Mouse (Mus musculus) intestine, embryonic 16.5 days (tissue): ENCODE results near the gene Olfr750. TPM values are rescaled to one million over a fixed set of nuclear protein-coding genes. Genes with fewer than 3 reads are reported as not detected.

Source experiments
- ATAC-seq: fragments of 200-750 bp; cut with Nextera tagmentation; 2 replicates; pipeline ENCODE4 v1.8.0; 2017; ENCODE audit warnings: moderate TSS enrichment, moderate library complexity
- H3K27ac ChIP-seq: fragments of 300-500 bp; sonication (generic); 2 replicates; pipeline ENCODE4 v1.5.1; 2014; ENCODE audit warnings: mild to moderate bottlenecking, low read length
- H3K27me3 ChIP-seq: fragments of 300-500 bp; sonication (generic); replicated peaks from 2 replicates; pipeline ENCODE4 v1.6.1; 2014; ENCODE audit warnings: low read length, control low read depth, mixed read lengths; ENCODE audit not compliant: control insufficient read depth, insufficient read depth
- H3K36me3 ChIP-seq: fragments of 300-500 bp; sonication (generic); 2 replicates; pipeline ENCODE4 v1.6.1; 2014; ENCODE audit warnings: low read length, control low read depth; ENCODE audit not compliant: control insufficient read depth, insufficient read depth
- H3K4me1 ChIP-seq: fragments of 300-500 bp; sonication (generic); 2 replicates; pipeline ENCODE4 v1.6.1; 2014; ENCODE audit warnings: low read length, control low read depth, mixed read lengths; ENCODE audit not compliant: control insufficient read depth, insufficient read depth
- H3K4me2 ChIP-seq: fragments of 300-500 bp; sonication (generic); 2 replicates; pipeline ENCODE4 v1.6.1; 2014; ENCODE audit warnings: low read depth, low read length, control low read depth
- H3K4me3 ChIP-seq: fragments of 300-500 bp; sonication (generic); 2 replicates; pipeline ENCODE4 v1.5.1; 2014; ENCODE audit warnings: mild to moderate bottlenecking, low read length
- H3K9ac ChIP-seq: fragments of 300-500 bp; sonication (generic); 2 replicates; pipeline ENCODE4 v1.6.1; 2014; ENCODE audit warnings: low read depth, low read length
- H3K9me3 ChIP-seq: fragments of 300-500 bp; sonication (generic); 2 replicates; pipeline ENCODE4 v1.6.1; 2016; ENCODE audit warnings: low read length, control low read depth; ENCODE audit not compliant: control insufficient read depth
- WGBS: fragments of 180-500 bp; shearing (Covaris S2); extraction: QIAGEN DNeasy Blood & Tissue Kit; methylation state at CpG from one replicate; pipeline ENCODE4 v1.1.7; 2014; 5-methylcytosine and 5-hydroxymethylcytosine counted together
- polyA plus RNA-seq: library from polyadenylated mRNA; unstranded; fragments of >200 nt; fragmentation: Nextera tagmentation; extraction: Ambion mirVana; gene quantifications from 2 replicates; pipeline ENCODE4 v1.2.1, GENCODE M21; 2015

Olfr750 gene
- polyA plus RNA-seq, 1 experiment from 2014 or later: not detected

- Histone ChIP-seq H3K27me3 (no peaks in the 10 kb centered on the region), H3K9ac (no peak within 1 kb of the TSS), H3K36me3 (no peaks in the 10 kb centered on the region), H3K4me3 (no peak within 1 kb of the TSS), H3K27ac (no peak within 1 kb of the TSS), H3K9me3 (no peaks in the 10 kb centered on the region), H3K4me2 (no peak within 1 kb of the TSS), H3K4me1 (0 out of 2 replicates have a peak, but pooled peaks cover 3% of the 10 kb centered on the region)
- whole genome bisulfite sequencing: 81% methylated on average over 2 of the region's 2 CpGs
- ATAC-seq: no peak
Measured at GRCm38 (mm10) chr14:51050063-51050462, 24.2 kb downstream of the Olfr750 start, which contains the start of gene Rnase11. Gene Rnase11, minus strand, starts transcription at chr14:51050163.

GRCm38 (mm10) chr14:51047846-51048245, 26.4 kb downstream of the Olfr750 start:
- ATAC-seq: no peak
- no peak overlapping the region for H3K27ac ChIP-seq
- H3K9ac ChIP-seq: no peak overlapping the region
- no peaks in the 10 kb centered on the region for H3K4me1 ChIP-seq
- no peaks in the 10 kb centered on the region for H3K9me3 ChIP-seq
- no peaks in the 10 kb centered on the region for H3K27me3 ChIP-seq
- H3K4me3 ChIP-seq: no peak overlapping the region
- no peak overlapping the region for H3K4me2 ChIP-seq
- WGBS: 36% methylated on average over 5 of the region's 5 CpGs
- H3K36me3 ChIP-seq: no peaks in the 10 kb centered on the region

- H3K36me3 ChIP-seq: no peaks in the 10 kb centered on the region
- 79% methylated on average over 6 of the region's 6 CpGs for WGBS
- H3K27ac ChIP-seq: no peak within 1 kb of the TSS
- H3K4me2 ChIP-seq: no peak within 1 kb of the TSS
- H3K9ac ChIP-seq: no peak within 1 kb of the TSS
- H3K4me3 ChIP-seq: no peak within 1 kb of the TSS
- no peak for ATAC-seq
- H3K4me1 ChIP-seq: no peaks in the 10 kb centered on the region
- H3K9me3 ChIP-seq: no peaks in the 10 kb centered on the region
- no peaks in the 10 kb centered on the region for H3K27me3 ChIP-seq
Measured at GRCm38 (mm10) chr14:51041769-51042168, 32.5 kb downstream of the Olfr750 start, which contains the start of gene Rnase9. Gene Rnase9, minus strand, starts transcription at chr14:51041869.

- no peaks in the 10 kb centered on the region for H3K27me3 ChIP-seq
- H3K36me3 ChIP-seq: no peaks in the 10 kb centered on the region
- WGBS: 82% methylated on average over 4 of the region's 4 CpGs
- no peak for ATAC-seq
- no peak overlapping the region for H3K4me3 ChIP-seq
- no peak overlapping the region for H3K27ac ChIP-seq
- H3K9ac ChIP-seq: no peak overlapping the region
- no peaks in the 10 kb centered on the region for H3K9me3 ChIP-seq
- no peaks in the 10 kb centered on the region for H3K4me1 ChIP-seq
- no peak overlapping the region for H3K4me2 ChIP-seq
Measured at GRCm38 (mm10) chr14:51036214-51036613, 38.0 kb downstream of the Olfr750 start.

- H3K36me3 ChIP-seq: no peaks in the 10 kb centered on the region
- WGBS: 45% methylated on average over 1 of the region's 1 CpGs
- H3K9me3 ChIP-seq: no peaks in the 10 kb centered on the region
- no peaks in the 10 kb centered on the region for H3K4me1 ChIP-seq
- H3K27me3 ChIP-seq: no peaks in the 10 kb centered on the region
- H3K4me2 ChIP-seq: no peak overlapping the region
- no peak for ATAC-seq
- H3K4me3 ChIP-seq: no peak overlapping the region
- no peak overlapping the region for H3K27ac ChIP-seq
- no peak overlapping the region for H3K9ac ChIP-seq
Measured at GRCm38 (mm10) chr14:51035206-51035605, 39.0 kb downstream of the Olfr750 start.

GRCm38 (mm10) chr14:51027387-51028155, 46.7 kb downstream of the Olfr750 start:
- Histone ChIP-seq H3K36me3 (no peaks in the 10 kb centered on the region), H3K4me1 (no peaks in the 10 kb centered on the region), H3K4me3 (no peak overlapping the region), H3K27ac (no peak overlapping the region), H3K9me3 (no peaks in the 10 kb centered on the region), H3K4me2 (no peak overlapping the region), H3K27me3 (no peaks in the 10 kb centered on the region), H3K9ac (no peak overlapping the region)
- ATAC-seq: 0 out of 2 replicates have a peak, but pooled peaks have one; percentile 28
- 56% methylated on average over 3 of the region's 3 CpGs for WGBS

GRCm38 (mm10) chr14:51026391-51027133, 47.7 kb downstream of the Olfr750 start:
- Histone ChIP-seq H3K4me3 (no peak overlapping the region), H3K27ac (no peak overlapping the region), H3K9ac (no peak overlapping the region), H3K4me2 (no peak overlapping the region), H3K36me3 (no peaks in the 10 kb centered on the region), H3K9me3 (no peaks in the 10 kb centered on the region), H3K27me3 (no peaks in the 10 kb centered on the region), H3K4me1 (no peaks in the 10 kb centered on the region)
- peak; percentile 65; the same call in 1 of the 2 replicates for ATAC-seq
- 38% methylated on average over 5 of the region's 5 CpGs for WGBS

- H3K27ac ChIP-seq: no peak overlapping the region
- ATAC-seq: no peak
- H3K9me3 ChIP-seq: 0 out of 2 replicates have a peak, but pooled peaks cover 4% of the 10 kb centered on the region
- H3K9ac ChIP-seq: no peak overlapping the region
- no peaks in the 10 kb centered on the region for H3K36me3 ChIP-seq
- WGBS: 85% methylated on average over 1 of the region's 1 CpGs
- no peaks in the 10 kb centered on the region for H3K4me1 ChIP-seq
- H3K4me3 ChIP-seq: no peak overlapping the region
- no peak overlapping the region for H3K4me2 ChIP-seq
- no peaks in the 10 kb centered on the region for H3K27me3 ChIP-seq
Measured at GRCm38 (mm10) chr14:51024820-51025219, 49.4 kb downstream of the Olfr750 start.

- Histone ChIP-seq H3K27me3 (no peaks in the 10 kb centered on the region), H3K27ac (no peak overlapping the region), H3K4me2 (no peak overlapping the region), H3K4me3 (no peak overlapping the region), H3K9me3 (0 out of 2 replicates have a peak, but pooled peaks cover 4% of the 10 kb centered on the region), H3K36me3 (no peaks in the 10 kb centered on the region), H3K4me1 (no peaks in the 10 kb centered on the region), H3K9ac (no peak overlapping the region)
- 78% methylated on average over 4 of the region's 4 CpGs for WGBS
- ATAC-seq: no peak
Measured at GRCm38 (mm10) chr14:51023457-51023856, 50.8 kb downstream of the Olfr750 start.
